In genomic region chr6:88242604-88243003, GRCm38 (mm10) we compare ENCODE assay signal across 8 mouse cellular contexts. TPM values are rescaled to one million over a fixed set of nuclear protein-coding genes. Genes with fewer than 3 reads are reported as not detected.
DNase-seq lines count a peak whose midpoint lies in the region; ATAC-seq and TF ChIP-seq lines count a peak whose summit lies in the region.

No protein-coding gene starts in this region.

- peak; percentile 63 to 68 for DNase-seq in urinary bladder, adult 18-20 months (ENCODE audit: low spot score in 2 of 2)
- no peak for DNase-seq in urinary bladder, postnatal 10 days (ENCODE audit: low spot score)
- peak; percentile 53 for DNase-seq in embryo, embryonic 11.5 days (ENCODE audit: low read depth, low spot score)
- DNase-seq in gonadal fat pad, adult 2 months (ENCODE audit: low read depth): peak; percentile 6
- DNase-seq in intestine, embryonic 14.5 days (ENCODE audit: low spot score): peak; percentile 75
- DNase-seq in liver, embryonic 11.5 days (ENCODE audit: low spot score): peak; percentile 74
- DNase-seq in midbrain, postnatal 0 days (ENCODE audit: low spot score): peak; percentile 41
- peak; percentile 43 for DNase-seq in thymus, postnatal 14 days

- H3K27me3 ChIP-seq in intestine, embryonic 14.5 days (replicated peaks; ENCODE audit: control insufficient read depth, insufficient read depth, low read length): no peaks in the 10 kb centered on the region
- peaks cover 18% of the 10 kb centered on the region for H3K27me3 ChIP-seq in liver, embryonic 11.5 days (replicated peaks; ENCODE audit: control insufficient read depth, insufficient read depth, low read length)
- no peaks in the 10 kb centered on the region for H3K27me3 ChIP-seq in midbrain, postnatal 0 days (ENCODE audit: insufficient read depth, low read length)

- no peaks in the 10 kb centered on the region for H3K9me3 ChIP-seq in intestine, embryonic 14.5 days (ENCODE audit: control insufficient read depth, low read length)
- H3K9me3 ChIP-seq in liver, embryonic 11.5 days (ENCODE audit: control insufficient read depth, low read length): no peaks in the 10 kb centered on the region
- no peaks in the 10 kb centered on the region for H3K9me3 ChIP-seq in midbrain, postnatal 0 days (ENCODE audit: low read length)

- H3K4me1 ChIP-seq in intestine, embryonic 14.5 days (replicated peaks; ENCODE audit: control insufficient read depth, insufficient read depth, low read length): no peaks in the 10 kb centered on the region
- H3K4me1 ChIP-seq in liver, embryonic 11.5 days (replicated peaks; ENCODE audit: control insufficient read depth, insufficient read depth, low read length): no peaks in the 10 kb centered on the region; the same call in 1 of the 2 replicates
- H3K4me1 ChIP-seq in midbrain, postnatal 0 days (ENCODE audit: insufficient read depth, low read length): no peaks in the 10 kb centered on the region

- H3K4me2 ChIP-seq in intestine, embryonic 14.5 days (ENCODE audit: low read length): no peak overlapping the region
- no peak overlapping the region for H3K4me2 ChIP-seq in liver, embryonic 11.5 days
- no peak overlapping the region for H3K4me2 ChIP-seq in midbrain, postnatal 0 days (ENCODE audit: low read depth, low read length, poor library complexity, severe bottlenecking)

- H3K9ac ChIP-seq in intestine, embryonic 14.5 days (ENCODE audit: low read length): no peak overlapping the region
- no peak overlapping the region for H3K9ac ChIP-seq in liver, embryonic 11.5 days (ENCODE audit: low read depth, low read length)
- H3K9ac ChIP-seq in midbrain, postnatal 0 days (replicated peaks; ENCODE audit: low read length, poor library complexity, severe bottlenecking): no peak overlapping the region

- peak; percentile 70 for TF ChIP-seq CTCF in midbrain, postnatal 0 days (IDR thresholded peaks at IDR 0.05)

- no peak overlapping the region for H3K27ac ChIP-seq in intestine, embryonic 14.5 days (ENCODE audit: low read depth)
- no peak overlapping the region for H3K27ac ChIP-seq in liver, embryonic 11.5 days (ENCODE audit: low read depth, low read length)
- no peak overlapping the region for H3K27ac ChIP-seq in midbrain, postnatal 0 days (ENCODE audit: low read depth, low read length)

- WGBS in intestine, embryonic 14.5 days: 5% methylated on average over 15 of the region's 15 CpGs
- WGBS in liver, embryonic 11.5 days: 2% methylated on average over 15 of the region's 15 CpGs
- WGBS in midbrain, postnatal 0 days: 6% methylated on average over 15 of the region's 15 CpGs

- ATAC-seq in intestine, embryonic 14.5 days (replicated peaks; ENCODE audit: low FRiP score, low TSS enrichment, low read depth): peak; percentile 54; the same call in 1 of the 2 replicates
- peak; percentile 75 for ATAC-seq in liver, embryonic 11.5 days (replicated peaks; ENCODE audit: low FRiP score)
- peak; percentile 68; the same call in 1 of the 2 replicates for ATAC-seq in midbrain, postnatal 0 days (ENCODE audit: low FRiP score)

- no peak overlapping the region for H3K4me3 ChIP-seq in intestine, embryonic 14.5 days (ENCODE audit: low read depth, low read length)
- H3K4me3 ChIP-seq in liver, embryonic 11.5 days (ENCODE audit: low read depth, low read length): no peak overlapping the region
- H3K4me3 ChIP-seq in midbrain, postnatal 0 days (ENCODE audit: low read depth, low read length): no peak overlapping the region

- no peaks in the 10 kb centered on the region for H3K36me3 ChIP-seq in intestine, embryonic 14.5 days (ENCODE audit: control insufficient read depth, insufficient read depth, low read length)
- no peaks in the 10 kb centered on the region for H3K36me3 ChIP-seq in liver, embryonic 11.5 days (ENCODE audit: control insufficient read depth, insufficient read depth, low read length)
- no peaks in the 10 kb centered on the region for H3K36me3 ChIP-seq in midbrain, postnatal 0 days (ENCODE audit: insufficient read depth, low read length)

RNA-seq across cellular contexts. Expression of gene Dnajb8, which starts 20.5 kb away (rescaled TPM):
- polyA plus RNA-seq in gonadal fat pad, adult 2 months (2012; rRNA removed): 7.0 and 7.3 TPM in 2 replicates
- not detected in 2 replicates for polyA plus RNA-seq in intestine, embryonic 14.5 days (2014; fragmentation: Nextera tagmentation; extraction: Ambion mirVana)
- not detected in 2 replicates for polyA plus RNA-seq in liver, embryonic 11.5 days (2014; fragmentation: Nextera tagmentation; extraction: Ambion mirVana)
- total RNA-seq in midbrain, postnatal 0 days (2014; rRNA removed): not detected in 2 replicates
- not detected in 2 replicates for polyA plus RNA-seq in midbrain, postnatal 0 days (2015; fragmentation: Nextera tagmentation; extraction: Ambion mirVana)

RNA-seq across cellular contexts. Expression of gene Gata2, which starts 48.9 kb away (rescaled TPM):
- polyA plus RNA-seq in gonadal fat pad, adult 2 months (2012; rRNA removed): 27.2 and 34.2 TPM in 2 replicates
- polyA plus RNA-seq in intestine, embryonic 14.5 days (2014; fragmentation: Nextera tagmentation; extraction: Ambion mirVana): 3.7 and 4.7 TPM in 2 replicates
- polyA plus RNA-seq in liver, embryonic 11.5 days (2014; fragmentation: Nextera tagmentation; extraction: Ambion mirVana): 13.3 and 15.9 TPM in 2 replicates
- total RNA-seq in midbrain, postnatal 0 days (2014; rRNA removed): 9.2 and 19.3 TPM in 2 replicates
- polyA plus RNA-seq in midbrain, postnatal 0 days (2015; fragmentation: Nextera tagmentation; extraction: Ambion mirVana): 17.2 and 18.5 TPM in 2 replicates
